Mouse (Mus musculus) MEL (cell line): ENCODE measurements at regions not wholly inside any gene's neighbourhood (a gene's known extent, or its start where the extent isn't known, plus 50 kb on each side); places are given as distances from the start of the nearest gene placed in this dataset.
A peak's percentile ranks its signal among the peaks of the same experiment; 100 is the strongest.

ENCODE experiments used
- CTCF ChIP-seq, 3 experiments: IDR thresholded peaks in 2 of 3; conservative IDR thresholded peaks in 1 of 3; 2 replicates each; pipeline ENCODE4 v1.5.1; 2011 to 2012; ENCODE audit warnings: low read length in 3 of 3, low read depth in 2 of 3, mild to moderate bottlenecking in 2 of 3, improper control_type of control experiment in 1 of 3, inconsistent platforms in 1 of 3, mixed read lengths in 1 of 3, moderate library complexity in 1 of 3; ENCODE audit not compliant: control insufficient read depth in 1 of 3, insufficient read depth in 1 of 3, poor library complexity in 1 of 3, severe bottlenecking in 1 of 3
- MAX ChIP-seq: IDR thresholded peaks from 2 replicates; pipeline ENCODE4 v1.6.1; 2011; ENCODE audit warnings: low read length, improper control_type of control experiment
- MAZ ChIP-seq: IDR thresholded peaks from 2 replicates; pipeline ENCODE4 v1.6.1; 2012; ENCODE audit warnings: low read depth, mild to moderate bottlenecking, inconsistent platforms, low read length, improper control_type of control experiment
- POLR2A ChIP-seq, 2 experiments: IDR thresholded peaks; 2 replicates each; pipeline ENCODE4 v1.6.1; 2011 to 2012; ENCODE audit warnings: low read length in 2 of 2, mild to moderate bottlenecking in 2 of 2, control low read depth in 1 of 2, improper control_type of control experiment in 1 of 2, low read depth in 1 of 2, moderate library complexity in 1 of 2; ENCODE audit not compliant: control insufficient read depth in 1 of 2, insufficient read depth in 1 of 2, poor library complexity in 1 of 2
- TAL1 ChIP-seq: IDR thresholded peaks from 2 replicates; pipeline ENCODE4 v1.6.1; 2012; ENCODE audit warnings: mild to moderate bottlenecking, inconsistent platforms, low read length, moderate library complexity, mixed read lengths
- ZC3H11A ChIP-seq: IDR thresholded peaks from 2 replicates; pipeline ENCODE4 v1.6.1; 2012; ENCODE audit warnings: low read depth, mild to moderate bottlenecking, inconsistent platforms, low read length, improper control_type of control experiment

DNA sequence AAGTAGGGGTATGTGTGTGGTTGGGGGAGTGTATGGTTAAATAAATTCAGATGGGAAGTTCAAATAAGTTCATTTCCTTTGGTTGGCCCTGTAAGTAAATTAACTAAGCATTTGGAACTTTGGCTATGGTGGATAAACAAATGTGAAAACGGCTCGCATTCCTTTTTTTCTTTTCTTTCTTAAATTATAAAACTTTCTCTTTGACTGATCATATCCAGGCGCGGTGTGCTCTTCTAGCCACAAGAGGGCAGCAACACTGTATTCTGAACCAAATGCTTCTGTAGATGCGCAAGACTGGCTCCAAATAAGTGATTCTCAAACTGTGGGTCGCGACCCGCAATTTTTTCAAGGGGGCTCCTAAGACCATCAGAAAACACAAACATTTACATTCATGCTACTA, 1028.6 kb downstream of the 9330182O14Rik start:
- TF ChIP-seq CTCF (IDR thresholded peaks at IDR 0.05 in 2 of 3, conservative IDR thresholded peaks at IDR 0.05 in 1 of 3; ENCODE audit: control insufficient read depth in 1 of 3, insufficient read depth in 1 of 3, low read depth in 2 of 3, low read length in 3 of 3, poor library complexity in 1 of 3, severe bottlenecking in 1 of 3) (peak; percentile 64 to 89 (median 68)), POLR2A (IDR thresholded peaks at IDR 0.05; ENCODE audit: control insufficient read depth in 1 of 2, insufficient read depth in 1 of 2, low read depth in 1 of 2, low read length in 2 of 2, poor library complexity in 1 of 2) (no peak), MAX (no peak), TAL1 (no peak), MAZ (no peak), ZC3H11A (peak; percentile 53; the same call in 1 of the 2 replicates)
